8 mouse cellular contexts compared by ENCODE assay signal in the genomic region with DNA sequence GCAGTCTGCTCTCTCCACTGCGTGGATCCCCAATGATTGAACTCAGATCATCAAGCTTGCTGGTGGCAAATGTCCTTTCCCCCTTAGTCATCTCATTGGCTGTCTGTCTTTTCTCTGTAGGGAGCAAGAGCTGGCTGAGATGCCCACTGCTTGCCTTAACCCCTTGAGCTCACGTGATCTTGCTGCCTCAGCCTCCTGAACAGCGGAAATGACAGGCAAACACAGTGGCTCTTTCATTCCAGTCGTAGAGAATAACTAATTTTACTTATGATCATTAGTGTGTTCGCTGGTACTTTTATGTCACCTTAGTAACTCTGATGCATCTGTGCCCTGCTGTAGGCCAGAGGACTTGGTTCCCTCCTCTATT.
A peak's percentile ranks its signal among the peaks of the same experiment; 100 is the strongest.
DNase-seq lines count a peak whose midpoint lies in the region; ATAC-seq and TF ChIP-seq lines count a peak whose summit lies in the region.

No protein-coding gene starts in this region.

- ATAC-seq in erythroblast, adult 5-6 weeks (replicated peaks; ENCODE audit: low FRiP score, poor library complexity, severe bottlenecking): no peak
- ATAC-seq in liver, embryonic 12.5 days: no peak

- peak overlapping the region; percentile 60; the same call in 1 of the 2 replicates for H3K9ac ChIP-seq in liver, embryonic 12.5 days

- 61% methylated on average over 5 of the region's 5 CpGs for WGBS in spleen, adult 2 months
- 60% methylated on average over 5 of the region's 5 CpGs for WGBS in liver, embryonic 12.5 days (ENCODE audit: insufficient replicate concordance)

- intact Hi-C loops in left cerebral cortex, adult 2 months (cut with DNase I): no loop called here

- TF ChIP-seq CTCF in spleen, adult 2 months (IDR thresholded peaks at IDR 0.05; ENCODE audit: extremely low read depth, insufficient read depth, insufficient read length, insufficient replicate concordance): no peak
- no peak for TF ChIP-seq CTCF in left cerebral cortex, adult 2 months (IDR thresholded peaks at IDR 0.05)

- H3K4me1 ChIP-seq in erythroblast, embryonic 14.5 days (ENCODE audit: control insufficient read depth): peaks cover 12% of the 10 kb centered on the region
- peaks cover 2% of the 10 kb centered on the region for H3K4me1 ChIP-seq in spleen, adult 2 months (ENCODE audit: control insufficient read depth, insufficient read depth, insufficient read length)
- H3K4me1 ChIP-seq in liver, embryonic 12.5 days: peaks cover 25% of the 10 kb centered on the region

- peak overlapping the region; percentile 79 for H3K4me2 ChIP-seq in liver, embryonic 12.5 days

- TF ChIP-seq POLR2A in spleen, adult 2 months (IDR thresholded peaks at IDR 0.05; ENCODE audit: low read depth, low read length): no peak

- H3K27me3 ChIP-seq in erythroblast, embryonic 14.5 days (ENCODE audit: control insufficient read depth): no peaks in the 10 kb centered on the region
- no peaks in the 10 kb centered on the region for H3K27me3 ChIP-seq in spleen, adult 2 months (ENCODE audit: control insufficient read depth, insufficient read depth, low read length)
- H3K27me3 ChIP-seq in liver, embryonic 12.5 days (replicated peaks): no peaks in the 10 kb centered on the region

- H3K4me3 ChIP-seq in erythroblast, embryonic 14.5 days (replicated peaks): peak overlapping the region; percentile 55
- peak overlapping the region; percentile 58; the same call in 1 of the 2 replicates for H3K4me3 ChIP-seq in spleen, adult 2 months (ENCODE audit: extremely low read depth, insufficient read depth, insufficient read length)
- H3K4me3 ChIP-seq in liver, embryonic 12.5 days: peak overlapping the region; percentile 58
- no peak overlapping the region for H3K4me3 ChIP-seq in left cerebral cortex, adult 2 months

- DNase-seq in spleen, adult 2 months (ENCODE audit: low read depth in 1 of 2, low spot score in 2 of 2): no peak
- DNase-seq in spleen, postnatal 10 days (ENCODE audit: low spot score in 2 of 2): no peak
- no peak for DNase-seq in ovary, adult 18-20 months (ENCODE audit: low spot score)
- DNase-seq in left cerebral cortex, adult 2 months (ENCODE audit: extremely low spot score in 1 of 2, low spot score in 2 of 2): no peak
- no peak for DNase-seq in cerebellum, adult 18-20 months

- no peaks in the 10 kb centered on the region for H3K36me3 ChIP-seq in erythroblast, embryonic 14.5 days (ENCODE audit: control insufficient read depth)
- no peaks in the 10 kb centered on the region for H3K36me3 ChIP-seq in spleen, adult 2 months (ENCODE audit: control insufficient read depth, insufficient read depth, low read length)
- no peaks in the 10 kb centered on the region for H3K36me3 ChIP-seq in liver, embryonic 12.5 days

- no peaks in the 10 kb centered on the region for H3K9me3 ChIP-seq in erythroblast, embryonic 14.5 days (ENCODE audit: control insufficient read depth, low read length)
- H3K9me3 ChIP-seq in liver, embryonic 12.5 days (replicated peaks): no peaks in the 10 kb centered on the region

- H3K27ac ChIP-seq in spleen, adult 2 months (ENCODE audit: insufficient read depth, low read length): peak overlapping the region; percentile 21; the same call in 1 of the 2 replicates
- no peak overlapping the region for H3K27ac ChIP-seq in liver, embryonic 12.5 days
- H3K27ac ChIP-seq in left cerebral cortex, adult 2 months: no peak overlapping the region
